Mouse (Mus musculus) MEL (cell line): ENCODE data around the gene Slc36a4. TPM values are rescaled to one million over a fixed set of nuclear protein-coding genes. Genes with fewer than 3 reads are reported as not detected.

Experiments used
- DNase-seq: peaks from one replicate; pipeline ENCODE4 v3.0.0; 2011; ENCODE audit warnings: low read depth, low spot score
- H3K27ac ChIP-seq: 2 replicates; pipeline ENCODE4 v1.5.1; 2012; ENCODE audit warnings: low read depth, mild to moderate bottlenecking, control low read depth, low read length, moderate library complexity; ENCODE audit not compliant: control insufficient read depth
- H3K27me3 ChIP-seq, 2 experiments: fragments of 150-350 bp in 1 of 2; sonication (generic) in 1 of 2; 2 replicates each; pipeline ENCODE4 v1.6.1; 2012; ENCODE audit warnings: low read length in 2 of 2, mild to moderate bottlenecking in 2 of 2, improper control_type of control experiment in 1 of 2, moderate library complexity in 1 of 2; ENCODE audit not compliant: insufficient read depth in 2 of 2, control insufficient read depth in 1 of 2
- H3K36me3 ChIP-seq, 2 experiments: 2 replicates each; pipeline ENCODE4 v1.6.1; 2012 to 2014; ENCODE audit warnings: low read length in 2 of 2, improper control_type of control experiment in 1 of 2, inconsistent platforms in 1 of 2, mild to moderate bottlenecking in 1 of 2; ENCODE audit not compliant: insufficient read depth in 2 of 2, control insufficient read depth in 1 of 2
- H3K4me1 ChIP-seq, 2 experiments: fragments of 150-350 bp in 1 of 2; sonication (generic) in 1 of 2; 2 replicates each; pipeline ENCODE4 v1.6.1; 2012; ENCODE audit warnings: low read length in 2 of 2, improper control_type of control experiment in 1 of 2, mild to moderate bottlenecking in 1 of 2; ENCODE audit not compliant: insufficient read depth in 2 of 2, control insufficient read depth in 1 of 2
- H3K4me3 ChIP-seq, 2 experiments: fragments of 150-350 bp in 1 of 2; sonication (generic) in 1 of 2; 2 replicates each; pipeline ENCODE4 v1.5.1; 2012; ENCODE audit warnings: low read depth in 2 of 2, low read length in 2 of 2, mild to moderate bottlenecking in 2 of 2, moderate library complexity in 2 of 2, control low read depth in 1 of 2, improper control_type of control experiment in 1 of 2; ENCODE audit not compliant: control insufficient read depth in 1 of 2, insufficient read depth in 1 of 2
- H3K79me2 ChIP-seq: 2 replicates; pipeline ENCODE4 v1.6.1; 2012; ENCODE audit warnings: mild to moderate bottlenecking, low read length, moderate library complexity; ENCODE audit not compliant: control insufficient read depth, poor library complexity, insufficient read depth
- H3K9ac ChIP-seq: 2 replicates; pipeline ENCODE4 v1.6.1; 2012; ENCODE audit warnings: low read depth, mild to moderate bottlenecking, control low read depth, low read length, moderate library complexity; ENCODE audit not compliant: control insufficient read depth, poor library complexity, severe bottlenecking
- H3K9me3 ChIP-seq: fragments of 150-350 bp; sonication (generic); replicated peaks from 2 replicates; pipeline ENCODE4 v1.6.1; 2012; ENCODE audit warnings: mild to moderate bottlenecking, low read length, improper control_type of control experiment, moderate library complexity; ENCODE audit not compliant: insufficient read depth
- BHLHE40 ChIP-seq: IDR thresholded peaks from 2 replicates; pipeline ENCODE4 v1.6.1; 2012; ENCODE audit warnings: low read depth, mild to moderate bottlenecking, inconsistent platforms, low read length, improper control_type of control experiment, borderline replicate concordance
- CHD1 ChIP-seq: IDR thresholded peaks from 2 replicates; pipeline ENCODE4 v1.6.1; 2012; ENCODE audit warnings: low read depth, mild to moderate bottlenecking, inconsistent platforms, low read length, improper control_type of control experiment
- ETS1 ChIP-seq: IDR thresholded peaks from 2 replicates; pipeline ENCODE4 v1.6.1; 2012; ENCODE audit warnings: low read depth, mild to moderate bottlenecking, inconsistent platforms, low read length, improper control_type of control experiment, moderate library complexity
- GABPA ChIP-seq: IDR thresholded peaks from 2 replicates; pipeline ENCODE4 v1.6.1; 2012; ENCODE audit warnings: low read depth, mild to moderate bottlenecking, inconsistent platforms, low read length, improper control_type of control experiment, moderate library complexity
- KAT2A ChIP-seq: conservative IDR thresholded peaks from 2 replicates; pipeline ENCODE4 v1.6.1; 2012; ENCODE audit warnings: low read depth, low read length, improper control_type of control experiment, inconsistent platforms
- MAZ ChIP-seq: IDR thresholded peaks from 2 replicates; pipeline ENCODE4 v1.6.1; 2012; ENCODE audit warnings: low read depth, mild to moderate bottlenecking, inconsistent platforms, low read length, improper control_type of control experiment
- MEF2A ChIP-seq: IDR thresholded peaks from 2 replicates; pipeline ENCODE4 v1.6.1; 2014; ENCODE audit warnings: low read depth, mild to moderate bottlenecking, inconsistent platforms, low read length, improper control_type of control experiment; ENCODE audit not compliant: poor library complexity, insufficient replicate concordance, severe bottlenecking; ENCODE audit errors: extremely low read depth
- MXI1 ChIP-seq: IDR thresholded peaks from 2 replicates; pipeline ENCODE4 v1.6.1; 2011; ENCODE audit warnings: mild to moderate bottlenecking, low read depth, low read length, improper control_type of control experiment
- NELFE ChIP-seq: IDR thresholded peaks from 2 replicates; pipeline ENCODE4 v1.6.1; 2011; ENCODE audit warnings: low read depth, low read length, improper control_type of control experiment
- NRF1 ChIP-seq: IDR thresholded peaks from 2 replicates; pipeline ENCODE4 v1.6.1; 2014; ENCODE audit warnings: low read depth, mild to moderate bottlenecking, inconsistent platforms, low read length, improper control_type of control experiment, moderate library complexity; ENCODE audit not compliant: poor library complexity, insufficient read depth, severe bottlenecking
- POLR2A ChIP-seq, 2 experiments: IDR thresholded peaks; 2 replicates each; pipeline ENCODE4 v1.6.1; 2011 to 2012; ENCODE audit warnings: low read length in 2 of 2, mild to moderate bottlenecking in 2 of 2, control low read depth in 1 of 2, improper control_type of control experiment in 1 of 2, low read depth in 1 of 2, moderate library complexity in 1 of 2; ENCODE audit not compliant: control insufficient read depth in 1 of 2, insufficient read depth in 1 of 2, poor library complexity in 1 of 2
- RAD21 ChIP-seq: IDR thresholded peaks from 2 replicates; pipeline ENCODE4 v1.6.1; 2011; ENCODE audit warnings: mild to moderate bottlenecking, low read depth, low read length, improper control_type of control experiment
- RCOR1 ChIP-seq: IDR thresholded peaks from 2 replicates; pipeline ENCODE4 v1.6.1; 2012; ENCODE audit warnings: low read depth, mild to moderate bottlenecking, inconsistent platforms, low read length, improper control_type of control experiment
- TBP ChIP-seq: IDR thresholded peaks from 2 replicates; pipeline ENCODE4 v1.8.0; 2011; ENCODE audit warnings: low read depth, low read length, improper control_type of control experiment
- TCF12 ChIP-seq: IDR thresholded peaks from 2 replicates; pipeline ENCODE4 v1.6.1; 2014; ENCODE audit warnings: low read depth, mild to moderate bottlenecking, inconsistent platforms, low read length, improper control_type of control experiment, moderate library complexity
- ZMIZ1 ChIP-seq: IDR thresholded peaks from 2 replicates; pipeline ENCODE4 v1.6.1; 2012; ENCODE audit warnings: low read depth, mild to moderate bottlenecking, inconsistent platforms, low read length, improper control_type of control experiment, moderate library complexity
- ZNF384 ChIP-seq: IDR thresholded peaks from 2 replicates; pipeline ENCODE4 v1.6.1; 2012; ENCODE audit warnings: low read depth, mild to moderate bottlenecking, inconsistent platforms, low read length, improper control_type of control experiment
- polyA plus RNA-seq, 2 experiments: library from polyadenylated mRNA; stranded (reverse) in 1 of 2; unstranded in 1 of 2; fragments of >175 nt in 1 of 2; fragments of >200 nt in 1 of 2; gene quantifications; 2 replicates each; pipeline versions ENCODE4 v1.2.1 to v1.2.4; 2012; ENCODE audit warnings: low replicate concordance in 2 of 2, low read depth in 1 of 2; ENCODE audit not compliant: insufficient read length in 2 of 2, insufficient read depth in 1 of 2, missing spikeins in 1 of 2
- total RNA-seq: library from RNA; depleted of rRNA; stranded (reverse); fragments of 300-350 nt; gene quantifications from 2 replicates; pipeline ENCODE4 v1.2.3, GENCODE M21; 2012

Gene Slc36a4
- total and polyA plus RNA-seq, 3 experiments, result not detected

- DNase-seq, result no peak
- no peak for TF ChIP-seq MXI1
- TF ChIP-seq RCOR1, result no peak
- no peak for TF ChIP-seq POLR2A (IDR thresholded peaks at IDR 0.05; ENCODE audit: control insufficient read depth in 1 of 2, insufficient read depth in 1 of 2, low read depth in 1 of 2, low read length in 2 of 2, poor library complexity in 1 of 2)
- TF ChIP-seq ZMIZ1, result no peak
- TF ChIP-seq NELFE, result no peak
- TF ChIP-seq NRF1, result no peak
- no peak for TF ChIP-seq KAT2A
- TF ChIP-seq BHLHE40, result no peak
- Histone ChIP-seq H3K4me1 (no peaks in the 10 kb centered on the region), H3K27ac (no peak overlapping the region), H3K9me3 (no peaks in the 10 kb centered on the region), H3K4me3 (no peak overlapping the region), H3K9ac (no peak overlapping the region), H3K79me2 (no peaks in the 10 kb centered on the region), H3K36me3 (no peaks in the 10 kb centered on the region), H3K27me3 (peaks cover 0 to 2% of the 10 kb centered on the region in 2 experiments; a peak in 1 of 4 replicates)
Measured at GRCm38 (mm10) chr9:15766379-15766778, 56.8 kb downstream of the Slc36a4 start.

- Histone ChIP-seq H3K79me2 (no peaks in the 10 kb centered on the region), H3K9ac (no peak overlapping the region), H3K27me3 (peaks cover 0 to 2% of the 10 kb centered on the region in 2 experiments; a peak in 1 of 4 replicates), H3K9me3 (no peaks in the 10 kb centered on the region), H3K27ac (no peak overlapping the region), H3K4me1 (no peaks in the 10 kb centered on the region), H3K36me3 (no peaks in the 10 kb centered on the region), H3K4me3 (no peak overlapping the region)
- no peak for DNase-seq
- TF ChIP-seq ETS1 (no peak), TCF12 (no peak), MAZ (no peak), MEF2A (no peak), CHD1 (no peak), NRF1 (no peak)
Measured at GRCm38 (mm10) chr9:15766821-15767220, 57.3 kb downstream of the Slc36a4 start.

GRCm38 (mm10) chr9:15772766-15773165, 63.2 kb downstream of the Slc36a4 start:
- Histone ChIP-seq H3K4me1 (no peaks in the 10 kb centered on the region), H3K4me3 (no peak overlapping the region), H3K27ac (no peak overlapping the region), H3K9ac (no peak overlapping the region), H3K9me3 (no peaks in the 10 kb centered on the region), H3K27me3 (no peaks in the 10 kb centered on the region), H3K79me2 (no peaks in the 10 kb centered on the region), H3K36me3 (no peaks in the 10 kb centered on the region)
- no peak for TF ChIP-seq ZNF384
- TF ChIP-seq RAD21, result no peak
- no peak for TF ChIP-seq TBP
- TF ChIP-seq GABPA, result no peak
- DNase-seq, result no peak
